Mouse (Mus musculus): Measurements from ENCODE around the gene Pip5k1b. TPM values are rescaled to one million over a fixed set of nuclear protein-coding genes. Genes with fewer than 3 reads are reported as not detected.

The Pip5k1b gene
- polyA plus RNA-seq, 1 experiment = 3.1 TPM

GRCm38 (mm10) chr19:24403245-24403644 lies 152.4 kb downstream of the Pip5k1b start:
- Histone ChIP-seq H3K36me3 (ENCODE audit: control insufficient read depth) (no peaks in the 10 kb centered on the region), H3K27me3 (ENCODE audit: control insufficient read depth) (no peaks in the 10 kb centered on the region), H3K4me3 (replicated peaks) (no peak overlapping the region), H3K4me1 (ENCODE audit: control insufficient read depth) (no peaks in the 10 kb centered on the region), H3K9me3 (ENCODE audit: control insufficient read depth, low read length) (no peaks in the 10 kb centered on the region)
- TF ChIP-seq GATA1 (IDR thresholded peaks at IDR 0.05; ENCODE audit: low read length) (no peak), TAL1 (IDR thresholded peaks at IDR 0.05; ENCODE audit: low read length) (no peak)

- Histone ChIP-seq H3K4me1 (ENCODE audit: control insufficient read depth) (no peaks in the 10 kb centered on the region), H3K36me3 (ENCODE audit: control insufficient read depth) (peaks cover 30% of the 10 kb centered on the region), H3K4me3 (replicated peaks) (no peak overlapping the region), H3K27me3 (ENCODE audit: control insufficient read depth) (no peaks in the 10 kb centered on the region), H3K9me3 (ENCODE audit: control insufficient read depth, low read length) (no peaks in the 10 kb centered on the region)
- TF ChIP-seq GATA1 (IDR thresholded peaks at IDR 0.05; ENCODE audit: low read length) = no peak
- no peak for TF ChIP-seq TAL1 (IDR thresholded peaks at IDR 0.05; ENCODE audit: low read length)
Measured at GRCm38 (mm10) chr19:24393920-24394319, 161.8 kb downstream of the Pip5k1b start.

- Histone ChIP-seq H3K9me3 (ENCODE audit: control insufficient read depth, low read length) (no peaks in the 10 kb centered on the region), H3K4me1 (ENCODE audit: control insufficient read depth) (no peaks in the 10 kb centered on the region), H3K27me3 (ENCODE audit: control insufficient read depth) (no peaks in the 10 kb centered on the region), H3K4me3 (replicated peaks) (no peak overlapping the region), H3K36me3 (ENCODE audit: control insufficient read depth) (peaks cover 45% of the 10 kb centered on the region)
- TF ChIP-seq TAL1 (IDR thresholded peaks at IDR 0.05; ENCODE audit: low read length) (no peak), GATA1 (IDR thresholded peaks at IDR 0.05; ENCODE audit: low read length) (no peak)
Measured at GRCm38 (mm10) chr19:24391519-24392251, 164.0 kb downstream of the Pip5k1b start.

GRCm38 (mm10) chr19:24386956-24387865 lies 168.5 kb downstream of the Pip5k1b start:
- Histone ChIP-seq H3K36me3 (ENCODE audit: control insufficient read depth) (peaks cover 32% of the 10 kb centered on the region), H3K4me3 (replicated peaks) (no peak overlapping the region), H3K27me3 (ENCODE audit: control insufficient read depth) (no peaks in the 10 kb centered on the region), H3K9me3 (ENCODE audit: control insufficient read depth, low read length) (no peaks in the 10 kb centered on the region), H3K4me1 (ENCODE audit: control insufficient read depth) (no peaks in the 10 kb centered on the region)
- TF ChIP-seq GATA1 (IDR thresholded peaks at IDR 0.05; ENCODE audit: low read length) (no peak), TAL1 (IDR thresholded peaks at IDR 0.05; ENCODE audit: low read length) (no peak)

DNA sequence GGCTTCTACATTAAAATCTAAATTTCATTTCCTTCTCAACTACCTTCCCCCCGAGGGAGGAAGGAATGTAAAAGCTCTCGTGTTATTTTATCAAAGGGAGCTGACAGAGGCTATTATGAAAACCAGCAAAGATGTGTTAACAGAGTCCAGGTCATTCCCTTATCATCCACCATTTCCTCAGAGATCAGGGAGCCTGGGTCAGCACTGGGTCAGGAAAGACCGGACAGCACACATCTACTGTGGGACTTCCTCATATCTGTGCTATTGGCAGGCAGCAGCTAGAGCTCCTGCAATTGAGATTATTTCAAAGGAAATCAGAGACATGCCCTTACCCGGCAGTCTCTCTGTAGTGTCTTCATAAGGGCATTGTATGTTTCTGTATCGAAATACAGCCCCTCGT lies 177.2 kb downstream of the Pip5k1b start:
- H3K27me3 ChIP-seq (ENCODE audit: control insufficient read depth) = no peaks in the 10 kb centered on the region
- H3K4me3 ChIP-seq (replicated peaks) = no peak overlapping the region
- H3K4me1 ChIP-seq (ENCODE audit: control insufficient read depth) = no peaks in the 10 kb centered on the region
- no peaks in the 10 kb centered on the region for H3K9me3 ChIP-seq (ENCODE audit: control insufficient read depth, low read length)
- H3K36me3 ChIP-seq (ENCODE audit: control insufficient read depth) = peaks cover 63% of the 10 kb centered on the region
- TF ChIP-seq GATA1 (IDR thresholded peaks at IDR 0.05; ENCODE audit: low read length) (no peak), TAL1 (IDR thresholded peaks at IDR 0.05; ENCODE audit: low read length) (no peak)

DNA sequence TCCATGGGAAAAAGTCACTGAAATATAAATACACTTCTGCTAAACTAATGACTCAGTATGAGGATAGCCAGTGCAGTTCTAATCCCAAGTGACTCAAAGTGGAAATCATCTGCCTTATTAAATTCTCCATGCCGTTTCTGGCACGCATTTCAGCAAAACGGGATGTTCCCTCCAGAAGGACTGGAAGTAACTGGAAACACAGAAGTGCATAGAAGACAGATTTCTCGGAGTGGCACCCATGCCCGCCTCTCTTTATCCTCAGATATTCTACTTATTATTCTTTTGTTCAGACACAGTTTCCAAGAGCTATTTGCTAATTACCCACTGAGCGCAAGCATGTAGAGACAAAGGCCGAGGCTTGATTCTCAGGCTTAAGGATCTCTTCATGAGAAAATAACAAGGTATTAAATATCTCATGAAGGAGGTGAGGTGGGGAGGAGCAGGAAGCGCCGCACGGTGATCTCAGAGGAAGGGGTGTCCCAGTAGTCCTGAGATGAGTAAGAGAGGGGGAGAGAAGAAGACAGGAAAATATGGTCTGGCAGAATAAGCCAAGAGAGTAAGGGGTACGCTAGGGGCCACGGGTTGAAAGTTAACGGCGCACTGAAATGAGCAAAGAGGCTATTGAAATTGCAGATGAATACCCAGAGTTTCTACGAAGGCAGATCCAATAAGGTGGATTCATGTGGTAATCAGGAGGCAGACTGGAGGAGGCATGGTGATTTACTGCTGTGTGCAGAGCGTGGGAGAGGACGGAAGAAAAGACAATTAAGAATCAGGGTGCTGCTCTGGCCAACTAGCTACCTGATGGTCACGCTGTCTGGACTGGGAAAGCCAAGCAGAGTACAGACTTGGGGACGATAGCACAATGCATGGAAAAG lies 183.7 kb downstream of the Pip5k1b start:
- Histone ChIP-seq H3K36me3 (ENCODE audit: control insufficient read depth) (peaks cover 12% of the 10 kb centered on the region), H3K9me3 (ENCODE audit: control insufficient read depth, low read length) (no peaks in the 10 kb centered on the region), H3K27me3 (ENCODE audit: control insufficient read depth) (no peaks in the 10 kb centered on the region), H3K4me1 (ENCODE audit: control insufficient read depth) (no peaks in the 10 kb centered on the region), H3K4me3 (replicated peaks) (no peak overlapping the region)
- TF ChIP-seq TAL1 (IDR thresholded peaks at IDR 0.05; ENCODE audit: low read length) = no peak
- TF ChIP-seq GATA1 (IDR thresholded peaks at IDR 0.05; ENCODE audit: low read length) = no peak

GRCm38 (mm10) chr19:24368419-24368818 lies 187.3 kb downstream of the Pip5k1b start:
- Histone ChIP-seq H3K9me3 (ENCODE audit: control insufficient read depth, low read length) (no peaks in the 10 kb centered on the region), H3K27me3 (ENCODE audit: control insufficient read depth) (no peaks in the 10 kb centered on the region), H3K36me3 (ENCODE audit: control insufficient read depth) (no peaks in the 10 kb centered on the region), H3K4me1 (ENCODE audit: control insufficient read depth) (no peaks in the 10 kb centered on the region), H3K4me3 (replicated peaks) (no peak overlapping the region)
- TF ChIP-seq TAL1 (IDR thresholded peaks at IDR 0.05; ENCODE audit: low read length) (no peak), GATA1 (IDR thresholded peaks at IDR 0.05; ENCODE audit: low read length) (no peak)

DNA sequence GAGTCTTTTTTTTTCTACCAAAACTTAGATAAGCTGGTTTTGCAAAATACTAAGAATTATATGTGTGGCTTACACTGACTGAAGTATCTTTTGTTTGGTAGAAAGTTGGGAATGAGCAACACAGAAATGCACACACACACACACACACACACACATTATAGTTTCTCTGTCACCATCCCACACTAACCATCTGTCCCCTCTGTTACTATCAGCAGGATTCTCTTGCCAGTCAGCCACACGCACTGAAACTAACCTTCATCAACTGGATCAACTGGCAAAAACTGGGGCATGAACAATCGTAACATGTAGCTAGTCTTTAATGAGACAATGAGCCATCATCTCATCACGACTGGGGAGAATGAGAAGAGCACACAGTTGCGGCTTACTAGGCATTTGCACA lies 187.9 kb downstream of the Pip5k1b start:
- Histone ChIP-seq H3K27me3 (ENCODE audit: control insufficient read depth) (no peaks in the 10 kb centered on the region), H3K4me3 (replicated peaks) (no peak overlapping the region), H3K9me3 (ENCODE audit: control insufficient read depth, low read length) (no peaks in the 10 kb centered on the region), H3K36me3 (ENCODE audit: control insufficient read depth) (no peaks in the 10 kb centered on the region), H3K4me1 (ENCODE audit: control insufficient read depth) (no peaks in the 10 kb centered on the region)
- TF ChIP-seq GATA1 (IDR thresholded peaks at IDR 0.05; ENCODE audit: low read length) = no peak
- no peak for TF ChIP-seq TAL1 (IDR thresholded peaks at IDR 0.05; ENCODE audit: low read length)
